8 mouse cellular contexts compared by ENCODE assay signal in genomic region chrX:77796238-77796835, GRCm38 (mm10). TPM values are rescaled to one million over a fixed set of nuclear protein-coding genes. Genes with fewer than 3 reads are reported as not detected.
DNase-seq lines count a peak whose midpoint lies in the region; ATAC-seq and TF ChIP-seq lines count a peak whose summit lies in the region.

Gene Prkx (minus strand): TSS chrX:77796278.

- WGBS in lung, adult 2 months: 31% methylated on average over 19 of the region's 19 CpGs
- 25% methylated on average over 19 of the region's 19 CpGs for WGBS in bone marrow, adult 2 months
- 21% methylated on average over 18 of the region's 19 CpGs for WGBS in heart, adult 2 months
- 25% methylated on average over 19 of the region's 19 CpGs for WGBS in liver, postnatal 0 days (ENCODE audit: insufficient replicate concordance)

- 0 out of 2 replicates have a peak, but pooled peaks have one; percentile 26 for TF ChIP-seq POLR2A in lung, adult 2 months (IDR thresholded peaks at IDR 0.05; ENCODE audit: borderline replicate concordance, extremely low read depth, low read depth, low read length)
- TF ChIP-seq POLR2A in bone marrow, adult 2 months (IDR thresholded peaks at IDR 0.05; ENCODE audit: borderline replicate concordance, control insufficient read depth, low read depth, low read length): no peak
- no peak for TF ChIP-seq POLR2A in heart, adult 2 months (IDR thresholded peaks at IDR 0.05; ENCODE audit: insufficient read depth, low read depth, low read length)

- intact Hi-C loops in heart, adult 2 months (cut with DNase I): loop anchor here (2.0 to 10.0 kb wide), 3 partner anchors 14 to 362 kb away; no protein-coding TSS in a partner anchor

- TF ChIP-seq EP300 in heart, adult 2 months (IDR thresholded peaks at IDR 0.05; ENCODE audit: insufficient read depth, low read depth, low read length): no peak
- 0 out of 2 replicates have a peak, but pooled peaks have one; percentile 4 for TF ChIP-seq EP300 in liver, postnatal 0 days (IDR thresholded peaks at IDR 0.05; ENCODE audit: low read depth)

- TF ChIP-seq CTCF in lung, adult 2 months (IDR thresholded peaks at IDR 0.05; ENCODE audit: insufficient read depth, low read length): no peak
- no peak for TF ChIP-seq CTCF in bone marrow, adult 2 months (IDR thresholded peaks at IDR 0.05; ENCODE audit: control insufficient read depth, insufficient read depth, low read length)
- TF ChIP-seq CTCF in heart, adult 2 months (IDR thresholded peaks at IDR 0.05): no peak
- TF ChIP-seq CTCF in liver, postnatal 0 days (IDR thresholded peaks at IDR 0.05; ENCODE audit: low read depth): no peak

- peak within 1 kb of the TSS; percentile 74 for H3K4me3 ChIP-seq in lung, adult 2 months (replicated peaks; ENCODE audit: extremely low read depth, low read depth, low read length)
- H3K4me3 ChIP-seq in bone marrow, adult 2 months (replicated peaks; ENCODE audit: control insufficient read depth, low read depth, low read length): peak within 1 kb of the TSS; percentile 84
- peak within 1 kb of the TSS; percentile 78 for H3K4me3 ChIP-seq in heart, adult 2 months
- H3K4me3 ChIP-seq in liver, postnatal 0 days (ENCODE audit: low read depth, low read length): peak within 1 kb of the TSS; percentile 64

- no peaks in the 10 kb centered on the region for H3K27me3 ChIP-seq in heart, adult 2 months (ENCODE audit: control insufficient read depth, insufficient read depth, low read length)
- no peaks in the 10 kb centered on the region for H3K27me3 ChIP-seq in liver, postnatal 0 days (ENCODE audit: insufficient read depth, low read length)

- ATAC-seq in liver, postnatal 0 days: peak; percentile 82

- H3K36me3 ChIP-seq in heart, adult 2 months (ENCODE audit: control insufficient read depth, insufficient read depth, low read length): no peaks in the 10 kb centered on the region
- no peaks in the 10 kb centered on the region for H3K36me3 ChIP-seq in liver, postnatal 0 days (replicated peaks; ENCODE audit: insufficient read depth, low read length)

- H3K9me3 ChIP-seq in liver, postnatal 0 days (ENCODE audit: low read length): no peaks in the 10 kb centered on the region

- H3K4me1 ChIP-seq in lung, adult 2 months (ENCODE audit: control insufficient read depth, insufficient read depth, low read length): peaks cover 6% of the 10 kb centered on the region
- H3K4me1 ChIP-seq in bone marrow, adult 2 months (ENCODE audit: control insufficient read depth, insufficient read depth, low read length): no peaks in the 10 kb centered on the region; the same call in 1 of the 2 replicates
- H3K4me1 ChIP-seq in heart, adult 2 months (ENCODE audit: control insufficient read depth, insufficient read depth, low read length): no peaks in the 10 kb centered on the region; the same call in 1 of the 2 replicates
- no peaks in the 10 kb centered on the region for H3K4me1 ChIP-seq in liver, postnatal 0 days (ENCODE audit: insufficient read depth)

- no peaks in the 10 kb centered on the region; the same call in 1 of the 2 replicates for H3K79me2 ChIP-seq in heart, adult 2 months (replicated peaks; ENCODE audit: control insufficient read depth, insufficient read depth, low read length)

- H3K27ac ChIP-seq in bone marrow, adult 2 months (ENCODE audit: control insufficient read depth, insufficient read depth, low read depth, low read length, poor library complexity): peak within 1 kb of the TSS; percentile 72
- H3K27ac ChIP-seq in heart, adult 2 months: peak within 1 kb of the TSS; percentile 89
- H3K27ac ChIP-seq in liver, postnatal 0 days (ENCODE audit: low read depth): peak within 1 kb of the TSS; percentile 70; the same call in 1 of the 2 replicates

- peak within 1 kb of the TSS; percentile 79 for H3K4me2 ChIP-seq in liver, postnatal 0 days (ENCODE audit: low read depth, low read length)

- H3K9ac ChIP-seq in heart, adult 2 months (ENCODE audit: low read depth, low read length): peak within 1 kb of the TSS; percentile 85
- peak within 1 kb of the TSS; percentile 63 for H3K9ac ChIP-seq in liver, postnatal 0 days (replicated peaks)

- DNase-seq in lung, adult 2 months: peak; percentile 56
- no peak for DNase-seq in lung, postnatal 10 days
- peak in 1 of 2 experiments; percentile 64 for DNase-seq in heart, adult 2 months
- DNase-seq in kidney, adult 11 months: peak; percentile 78
- DNase-seq in liver, postnatal 0 days: no peak
- DNase-seq in ovary, postnatal 10 days (ENCODE audit: low spot score): peak; percentile 21
- DNase-seq in Muller cell, postnatal 12 days (ENCODE audit: inconsistent ontology term): no peak

RNA-seq across cellular contexts. Expression of gene Prkx, which starts in this region (rescaled TPM):
- polyA plus RNA-seq in lung, adult 2 months (2012; rRNA removed): 15.0 and 21.8 TPM in 2 replicates
- 2.2 and 2.7 TPM in 2 replicates for polyA plus RNA-seq in bone marrow, adult 2 months (2011; ENCODE audit: insufficient read depth, insufficient read length, low replicate concordance, missing spikeins)
- 10 to 100 TPM; 14.4 to 16.8 TPM for total RNA-seq in heart, adult 2 months (2021)
- 6.9 and 10.7 TPM in 2 replicates for polyA plus RNA-seq in heart, adult 2 months (2012; rRNA removed)
- 1.4 and 2.0 TPM in 2 replicates for polyA plus RNA-seq in liver, postnatal 0 days (2015; fragmentation: Nextera tagmentation; extraction: Ambion mirVana)

Comparison
In these comparisons a context has a peak if more than half of its experiments do, and no peak if none do; other contexts are left out.
1. DNase-seq: peak in lung, adult 2 months (single experiment), kidney, adult 11 months (single experiment) and ovary, postnatal 10 days (single experiment); none in lung, postnatal 10 days (single experiment), liver, postnatal 0 days (single experiment) and Muller cell, postnatal 12 days (single experiment).
2. Peak in every context shown above with its lines, with median percentiles within 50 percentile points of each other: H3K4me3 ChIP-seq and H3K27ac ChIP-seq.